In genomic region chr4:45820074-45820830, GRCm38 (mm10) we compare ENCODE assay signal across 8 mouse cellular contexts. TPM values are rescaled to one million over a fixed set of nuclear protein-coding genes. Genes with fewer than 3 reads are reported as not detected.
DNase-seq lines count a peak whose midpoint lies in the region; ATAC-seq lines count a peak whose summit lies in the region.

No protein-coding gene starts in this region.

- peaks cover 46% of the 10 kb centered on the region for H3K4me1 ChIP-seq in forebrain, embryonic 11.5 days (replicated peaks; ENCODE audit: control insufficient read depth, insufficient read depth, low read length)

- WGBS in forebrain, embryonic 11.5 days = 43% methylated on average over 8 of the region's 8 CpGs

- ATAC-seq in forebrain, embryonic 11.5 days (replicated peaks; ENCODE audit: low FRiP score) = no peak
- ATAC-seq in activated CD4-positive, CD25-positive, alpha-beta regulatory T cell, adult 4 months = no peak

- H3K4me3 ChIP-seq in forebrain, embryonic 11.5 days (ENCODE audit: low read depth, low read length) = no peak overlapping the region

- peaks cover 6% of the 10 kb centered on the region for H3K27me3 ChIP-seq in forebrain, embryonic 11.5 days (ENCODE audit: control insufficient read depth, insufficient read depth, low read length)

- peak; percentile 80 for DNase-seq in ES-CJ7 (ENCODE audit: low read depth, low spot score)
- peak; percentile 68 for DNase-seq in adrenal gland, postnatal 25 days
- DNase-seq in forebrain, embryonic 11.5 days (ENCODE audit: low spot score) = peak; percentile 91
- peak; percentile 64 to 79 for DNase-seq in heart, postnatal 14 days
- peak; percentile 89 to 91 for DNase-seq in layer of hippocampus, postnatal 10 days (ENCODE audit: low spot score in 2 of 2)
- DNase-seq in lung, postnatal 4 days = peak; percentile 51 to 69
- peak; percentile 52 for DNase-seq in right cerebral cortex, postnatal 25 days

- peak overlapping the region; percentile 96 for H3K27ac ChIP-seq in forebrain, embryonic 11.5 days (ENCODE audit: low read depth, low read length)

- no peaks in the 10 kb centered on the region for H3K36me3 ChIP-seq in forebrain, embryonic 11.5 days (ENCODE audit: control insufficient read depth, insufficient read depth, low read length)

- H3K9ac ChIP-seq in forebrain, embryonic 11.5 days (ENCODE audit: low read length) = peak overlapping the region; percentile 61

- no peaks in the 10 kb centered on the region for H3K9me3 ChIP-seq in forebrain, embryonic 11.5 days (ENCODE audit: control insufficient read depth, low read length)

- H3K4me2 ChIP-seq in forebrain, embryonic 11.5 days (ENCODE audit: low read depth, low read length, severe bottlenecking) = peak overlapping the region; percentile 46; the same call in 1 of the 2 replicates

- intact Hi-C loops in heart, postnatal 14 days (cut with DNase I) = no loop called here

RNA-seq across cellular contexts. Expression of gene Igfbpl1, which starts 6.5 kb away (rescaled TPM):
- not detected in 2 replicates for total RNA-seq in adrenal gland, postnatal 25 days (2021)
- 83.2 and 84.0 TPM in 2 replicates for polyA plus RNA-seq in forebrain, embryonic 11.5 days (2014; fragmentation: Nextera tagmentation; extraction: Ambion mirVana)
- 1 to 10 TPM; 2.2 to 2.4 TPM for total RNA-seq in heart, postnatal 14 days (2021)
- total RNA-seq in layer of hippocampus, postnatal 10 days (2021) = 10 to 100 TPM; 58.1 to 60.4 TPM
- polyA plus RNA-seq in activated CD4-positive, CD25-positive, alpha-beta regulatory T cell, adult 4 months (2017; shearing (Covaris generic)) = not detected

RNA-seq across cellular contexts. Expression of gene Aldh1b1, which starts 21.4 kb away (rescaled TPM):
- total RNA-seq in adrenal gland, postnatal 25 days (2021) = 32.9 and 42.0 TPM in 2 replicates
- polyA plus RNA-seq in forebrain, embryonic 11.5 days (2014; fragmentation: Nextera tagmentation; extraction: Ambion mirVana) = 5.0 and 5.2 TPM in 2 replicates
- total RNA-seq in heart, postnatal 14 days (2021) = 10 to 100 TPM; 30.2 to 31.6 TPM
- 10 to 100 TPM; 21.1 to 22.6 TPM for total RNA-seq in layer of hippocampus, postnatal 10 days (2021)
- 10 to 100 TPM in 1 of 2 experiments, 1 to 10 TPM in 1; 3.0 to 10.2 TPM for polyA plus RNA-seq in activated CD4-positive, CD25-positive, alpha-beta regulatory T cell, adult 4 months (2017; shearing (Covaris generic))

RNA-seq across cellular contexts. Expression of gene Stra6l, which starts 28.2 kb away (rescaled TPM):
- 0.24 and 1.0 TPM in 2 replicates for total RNA-seq in adrenal gland, postnatal 25 days (2021)
- polyA plus RNA-seq in forebrain, embryonic 11.5 days (2014; fragmentation: Nextera tagmentation; extraction: Ambion mirVana) = 0.37 and 0.56 TPM in 2 replicates
- total RNA-seq in heart, postnatal 14 days (2021) = not detected
- not detected for total RNA-seq in layer of hippocampus, postnatal 10 days (2021)
- polyA plus RNA-seq in activated CD4-positive, CD25-positive, alpha-beta regulatory T cell, adult 4 months (2017; shearing (Covaris generic)) = under 1 TPM in 1 of 2 experiments, not detected in 1; 0.15 TPM

Comparison
In these comparisons a context has a peak if more than half of its experiments do, and no peak if none do; other contexts are left out.
1. RNA of gene Igfbpl1, which starts 6.5 kb away (total RNA-seq): 58.1 to 60.4 TPM in layer of hippocampus, postnatal 10 days; 2.2 to 2.4 TPM in heart, postnatal 14 days and not detected in adrenal gland, postnatal 25 days; every median in the first group is over 10 times any median in the second.
2. Peak in every context shown above with its lines, with median percentiles within 50 percentile points of each other: DNase-seq.